Mouse (Mus musculus) embryonic facial prominence, embryonic 12.5 days (tissue): ENCODE measurements around the gene Lbx2. TPM values are rescaled to one million over a fixed set of nuclear protein-coding genes. Genes with fewer than 3 reads are reported as not detected.
A peak's percentile ranks its signal among the peaks of the same experiment; 100 is the strongest.

Experiments
- ATAC-seq: fragments of 200-750 bp; cut with Nextera tagmentation; 2 replicates; pipeline ENCODE4 v1.8.0; 2017; ENCODE audit not compliant: insufficient number of reproducible peaks, insufficient read depth, low FRiP score, low TSS enrichment
- H3K27ac ChIP-seq: fragments of 300-500 bp; sonication (generic); 2 replicates; pipeline ENCODE4 v1.5.1; 2016; ENCODE audit warnings: mild to moderate bottlenecking
- H3K27me3 ChIP-seq: fragments of 300-500 bp; sonication (generic); 2 replicates; pipeline ENCODE4 v1.6.1; 2016; ENCODE audit warnings: mild to moderate bottlenecking, moderate library complexity
- H3K36me3 ChIP-seq: fragments of 300-500 bp; sonication (generic); 2 replicates; pipeline ENCODE4 v1.6.1; 2016; ENCODE audit warnings: mild to moderate bottlenecking
- H3K4me1 ChIP-seq: fragments of 300-500 bp; sonication (generic); 2 replicates; pipeline ENCODE4 v1.6.1; 2016
- H3K4me2 ChIP-seq: fragments of 300-500 bp; sonication (generic); replicated peaks from 2 replicates; pipeline ENCODE4 v1.6.1; 2016; ENCODE audit warnings: mild to moderate bottlenecking, moderate library complexity
- H3K4me3 ChIP-seq: fragments of 300-500 bp; sonication (generic); 2 replicates; pipeline ENCODE4 v1.5.1; 2016; ENCODE audit warnings: mild to moderate bottlenecking
- H3K9ac ChIP-seq: fragments of 300-500 bp; sonication (generic); 2 replicates; pipeline ENCODE4 v1.6.1; 2016; ENCODE audit warnings: mild to moderate bottlenecking, moderate library complexity
- H3K9me3 ChIP-seq: fragments of 300-500 bp; sonication (generic); 2 replicates; pipeline ENCODE4 v1.6.1; 2016; ENCODE audit warnings: mild to moderate bottlenecking, moderate library complexity
- WGBS: fragments of 180-500 bp; shearing (Covaris S2); methylation state at CpG from one replicate; pipeline ENCODE4 v1.1.7; 2016; 5-methylcytosine and 5-hydroxymethylcytosine counted together
- polyA plus RNA-seq: library from polyadenylated mRNA; unstranded; fragments of >200 nt; fragmentation: Nextera tagmentation; extraction: Ambion mirVana; gene quantifications from 2 replicates; pipeline ENCODE4 v1.2.1, GENCODE M21; 2016

Gene Lbx2
- polyA plus RNA-seq, 1 experiment from 2014 or later: 1.1 TPM

DNA sequence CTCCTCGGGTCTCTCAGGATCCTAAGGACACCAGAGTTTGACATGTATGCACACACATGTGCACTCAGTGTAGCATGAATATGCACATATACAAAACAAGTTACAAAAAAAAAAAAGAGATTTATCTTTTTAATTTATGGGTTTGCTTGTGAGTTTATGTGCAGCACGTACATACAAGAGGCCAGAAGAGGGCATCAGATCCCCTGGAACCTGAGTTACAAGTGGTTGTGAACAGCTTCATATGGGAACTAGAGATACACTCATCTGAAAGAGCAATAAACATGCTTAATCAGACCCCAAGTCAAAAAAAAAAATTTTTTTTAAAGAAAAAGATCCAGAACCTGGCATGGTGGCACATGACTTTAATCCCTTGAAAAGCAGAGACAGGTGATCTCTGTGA, 11.2 kb upstream of the Lbx2 start:
- WGBS: 17% methylated on average over 2 of the region's 2 CpGs
- no peak overlapping the region for H3K9ac ChIP-seq
- ATAC-seq: no peak
- peaks cover 58% of the 10 kb centered on the region for H3K27me3 ChIP-seq
- no peaks in the 10 kb centered on the region for H3K9me3 ChIP-seq
- H3K4me3 ChIP-seq: no peak overlapping the region
- no peak overlapping the region for H3K27ac ChIP-seq
- no peak overlapping the region for H3K4me2 ChIP-seq
- peaks cover 22% of the 10 kb centered on the region; the same call in 1 of the 2 replicates for H3K4me1 ChIP-seq
- H3K36me3 ChIP-seq: peaks cover under 1% of the 10 kb centered on the region; the same call in 1 of the 2 replicates

DNA sequence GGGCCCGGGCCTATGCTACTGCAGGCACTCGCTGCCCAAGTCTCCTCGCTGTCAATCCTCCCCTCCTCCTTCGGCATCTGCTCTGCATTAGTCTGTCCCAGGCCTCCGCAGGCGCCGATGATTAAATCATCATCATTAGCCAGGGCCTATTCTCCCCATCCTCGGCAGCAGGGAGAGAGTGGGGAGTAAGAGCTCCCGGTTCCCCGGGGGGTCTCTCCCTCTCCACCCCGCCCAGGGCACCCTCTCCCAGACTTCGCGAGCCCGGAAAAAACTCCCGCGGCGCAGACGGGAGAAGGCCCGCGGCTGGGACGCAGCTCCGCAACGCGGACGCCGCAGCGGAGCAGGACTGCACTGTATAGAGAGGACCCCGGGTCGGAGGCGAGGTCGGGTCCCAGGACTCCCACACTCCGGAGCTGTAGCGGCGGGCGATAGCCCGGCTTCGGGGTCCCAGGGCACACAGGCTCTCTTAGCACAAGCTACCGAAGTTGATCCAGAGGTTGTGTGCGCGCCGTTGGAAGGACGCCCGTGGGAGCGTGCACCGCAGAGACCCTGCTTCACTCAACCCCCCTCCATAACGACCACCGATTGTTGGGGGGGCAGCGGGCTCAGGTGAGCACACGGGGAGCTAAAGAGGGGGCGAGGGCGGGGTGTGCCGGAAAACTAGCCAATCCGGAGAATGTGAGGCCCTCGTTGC, 8.4 kb upstream of the Lbx2 start, which contains the start of gene Pcgf1:
Gene Pcgf1, plus strand, starts transcription at position 240 of the 694 bp plus-strand sequence.
- H3K27ac ChIP-seq: peak within 1 kb of the TSS; percentile 90
- H3K9me3 ChIP-seq: no peaks in the 10 kb centered on the region
- peaks cover 22% of the 10 kb centered on the region for H3K36me3 ChIP-seq
- H3K9ac ChIP-seq: peak within 1 kb of the TSS; percentile 75
- ATAC-seq: peak; percentile 85
- H3K4me2 ChIP-seq: peak within 1 kb of the TSS; percentile 92
- peaks cover 40% of the 10 kb centered on the region for H3K27me3 ChIP-seq
- under 1% methylated on average over 54 of the region's 54 CpGs for WGBS
- H3K4me3 ChIP-seq: peak within 1 kb of the TSS; percentile 76
- H3K4me1 ChIP-seq: peaks cover 16% of the 10 kb centered on the region; the same call in 1 of the 2 replicates

DNA sequence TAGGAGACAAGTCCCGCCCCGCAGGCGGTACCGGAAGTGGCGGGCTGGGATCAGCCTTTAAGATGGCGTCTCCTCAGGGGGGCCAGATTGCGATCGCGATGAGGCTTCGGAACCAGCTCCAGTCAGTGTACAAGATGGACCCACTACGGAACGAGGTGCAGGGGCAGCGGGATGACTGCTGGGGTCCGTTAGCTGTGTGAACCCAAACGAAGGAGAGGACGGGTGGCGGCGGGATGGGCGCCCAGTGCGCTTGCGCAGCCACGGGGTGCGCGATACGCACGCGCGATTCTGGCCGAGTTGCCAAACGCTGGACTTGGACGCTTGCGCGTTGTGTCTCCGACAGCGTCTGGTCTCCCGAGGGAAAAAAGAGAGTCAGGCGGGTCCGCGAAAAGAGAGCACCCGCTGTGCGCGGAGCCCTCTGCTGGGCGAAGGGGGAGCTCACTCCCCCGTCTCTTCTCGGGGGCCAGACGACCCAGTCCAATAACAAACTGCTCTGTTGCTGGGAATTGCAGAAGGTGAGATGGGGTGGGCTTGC, 7.8 kb upstream of the Lbx2 start:
- H3K36me3 ChIP-seq: peaks cover 22% of the 10 kb centered on the region
- peaks cover 40% of the 10 kb centered on the region for H3K27me3 ChIP-seq
- H3K9ac ChIP-seq: peak overlapping the region; percentile 75
- peak; percentile 85 for ATAC-seq
- peak overlapping the region; percentile 90 for H3K27ac ChIP-seq
- H3K4me3 ChIP-seq: peak overlapping the region; percentile 76
- peak overlapping the region; percentile 92 for H3K4me2 ChIP-seq
- H3K9me3 ChIP-seq: no peaks in the 10 kb centered on the region
- peaks cover 18% of the 10 kb centered on the region for H3K4me1 ChIP-seq
- WGBS: under 1% methylated on average over 46 of the region's 46 CpGs

DNA sequence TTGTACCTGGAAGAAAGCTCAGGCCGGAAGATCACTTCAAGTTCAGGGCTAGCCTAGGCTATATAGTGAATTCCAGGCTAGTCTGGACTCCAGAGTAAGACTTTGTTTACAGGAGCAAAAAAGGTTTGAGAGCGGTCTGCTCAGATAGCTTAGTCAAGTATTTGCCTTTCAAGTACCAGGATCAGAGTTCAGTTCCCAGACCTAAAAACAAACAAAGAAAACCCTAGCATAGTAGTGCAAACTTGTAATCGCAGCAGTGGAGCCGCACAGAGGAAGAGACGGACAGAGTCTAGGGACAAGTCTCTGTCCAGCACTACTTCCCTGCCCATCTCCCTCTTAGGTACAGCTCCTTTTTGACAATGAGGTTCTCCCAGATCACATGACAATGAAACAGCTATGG, 6.0 kb upstream of the Lbx2 start:
- Histone ChIP-seq H3K27ac (no peak overlapping the region), H3K9ac (no peak overlapping the region), H3K4me2 (no peak overlapping the region), H3K4me3 (no peak overlapping the region), H3K9me3 (no peaks in the 10 kb centered on the region), H3K4me1 (peaks cover 31% of the 10 kb centered on the region), H3K27me3 (peaks cover 41% of the 10 kb centered on the region), H3K36me3 (peaks cover 22% of the 10 kb centered on the region)
- no peak for ATAC-seq
- 92% methylated on average over 5 of the region's 5 CpGs for WGBS

DNA sequence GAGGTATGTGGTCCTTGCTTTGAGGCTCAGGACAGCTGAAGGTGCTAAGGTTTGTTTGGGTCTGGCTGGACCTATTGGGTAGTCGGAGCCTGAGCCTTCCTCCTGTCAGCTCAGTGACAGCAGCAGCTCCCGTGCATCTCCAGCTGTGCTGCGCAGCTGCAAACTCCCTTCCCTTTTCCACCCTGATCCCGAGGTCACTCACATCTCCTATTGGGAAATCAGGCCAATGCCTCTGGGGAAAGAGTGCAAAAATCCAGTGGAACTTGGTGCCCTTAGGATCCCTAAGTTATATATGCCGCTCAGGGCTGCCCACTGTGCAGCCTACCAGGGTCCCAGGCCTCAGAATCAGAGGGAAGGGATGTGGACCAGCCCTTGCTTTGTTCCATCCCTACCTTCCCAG, 2.7 kb upstream of the Lbx2 start:
- Histone ChIP-seq H3K4me2 (no peak overlapping the region), H3K9me3 (no peaks in the 10 kb centered on the region), H3K4me1 (peaks cover 43% of the 10 kb centered on the region), H3K27me3 (peaks cover 67% of the 10 kb centered on the region), H3K27ac (no peak overlapping the region), H3K9ac (peak overlapping the region; percentile 27; the same call in 1 of the 2 replicates), H3K4me3 (0 out of 2 replicates have a peak overlapping the region, but pooled peaks have one; percentile 5), H3K36me3 (peaks cover 22% of the 10 kb centered on the region)
- WGBS: 12% methylated on average over 5 of the region's 5 CpGs
- no peak for ATAC-seq

DNA sequence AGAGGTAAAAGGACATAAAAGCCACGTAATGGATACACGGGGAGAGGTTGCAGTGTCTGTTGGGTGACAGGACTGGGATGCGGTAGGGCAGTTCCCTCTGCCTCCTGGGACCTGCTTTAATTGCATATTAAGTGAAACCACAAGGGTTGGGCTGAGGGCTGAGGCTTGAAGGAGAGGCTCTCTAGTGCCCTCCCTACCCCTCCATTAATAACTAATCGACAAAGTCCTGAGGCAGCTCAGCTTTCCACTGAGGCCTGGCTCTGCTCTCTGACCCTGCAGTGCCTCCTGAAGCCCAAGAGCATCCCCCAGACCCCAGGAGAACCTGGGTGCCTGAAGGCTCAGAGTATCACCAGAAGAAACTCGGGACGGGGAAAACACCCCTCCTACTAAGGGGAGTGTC, 1.7 kb upstream of the Lbx2 start:
- ATAC-seq: no peak
- Histone ChIP-seq H3K27me3 (peaks cover 74% of the 10 kb centered on the region), H3K9me3 (no peaks in the 10 kb centered on the region), H3K27ac (no peak overlapping the region), H3K9ac (0 out of 2 replicates have a peak overlapping the region, but pooled peaks have one; percentile 7), H3K4me2 (no peak overlapping the region), H3K4me1 (peaks cover 36% of the 10 kb centered on the region), H3K36me3 (peaks cover 22% of the 10 kb centered on the region), H3K4me3 (no peak overlapping the region)
- 4% methylated on average over 6 of the region's 6 CpGs for WGBS

DNA sequence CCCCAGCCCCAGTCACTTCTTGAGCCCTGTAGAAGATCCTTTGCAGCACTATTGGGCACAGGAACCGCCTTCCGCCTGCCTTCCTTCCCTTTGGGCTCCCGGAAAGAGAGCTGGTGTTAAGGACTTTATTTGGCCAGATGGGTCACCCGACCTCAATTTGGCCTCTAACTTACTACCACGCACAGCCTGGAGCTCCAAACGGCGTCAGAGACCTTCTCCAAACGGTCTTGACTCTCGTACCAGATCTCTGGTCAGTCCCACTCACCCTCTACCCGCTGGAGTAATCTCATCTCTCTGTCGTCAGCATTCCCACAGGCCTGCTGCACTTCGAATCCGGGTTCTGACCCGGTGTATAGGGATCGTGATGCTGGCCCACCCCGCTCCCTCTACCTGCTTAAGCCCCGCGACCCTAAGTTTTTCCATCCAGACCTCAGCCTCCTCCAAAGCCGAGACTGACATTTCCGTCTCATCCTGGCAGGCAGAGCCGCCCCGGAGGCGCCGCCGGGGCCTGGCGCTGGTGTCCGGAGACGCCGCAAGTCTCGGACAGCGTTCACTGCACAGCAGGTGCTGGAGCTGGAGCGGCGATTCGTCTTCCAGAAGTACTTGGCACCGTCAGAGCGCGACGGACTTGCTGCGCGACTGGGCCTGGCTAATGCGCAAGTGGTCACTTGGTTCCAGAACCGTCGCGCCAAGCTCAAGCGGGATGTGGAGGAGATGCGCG, 1.2 kb downstream of the Lbx2 start:
- Histone ChIP-seq H3K27me3 (peaks cover 86% of the 10 kb centered on the region), H3K9me3 (no peaks in the 10 kb centered on the region), H3K4me2 (peak overlapping the region; percentile 40), H3K36me3 (no peaks in the 10 kb centered on the region), H3K4me3 (peak overlapping the region; percentile 25), H3K4me1 (peaks cover 33% of the 10 kb centered on the region), H3K27ac (no peak overlapping the region), H3K9ac (no peak overlapping the region)
- 1% methylated on average over 47 of the region's 47 CpGs for WGBS
- no peak for ATAC-seq

DNA sequence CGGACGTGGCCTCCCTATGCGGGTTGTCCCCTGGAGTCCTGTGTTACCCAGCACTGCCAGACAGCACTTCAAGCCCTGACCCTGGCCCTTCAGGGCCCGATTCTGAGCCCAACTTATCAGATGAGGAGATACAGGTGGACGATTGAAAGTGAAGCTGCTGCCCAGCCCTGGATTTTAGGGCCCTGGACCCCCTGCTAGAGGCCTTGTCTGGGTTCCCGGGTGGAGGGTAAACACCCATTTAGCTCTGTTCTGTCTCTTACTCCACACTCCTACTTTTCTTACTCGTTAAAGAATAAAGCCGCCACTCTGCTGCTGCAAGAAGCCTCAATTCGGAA, 1.7 kb downstream of the Lbx2 start:
- peaks cover 81% of the 10 kb centered on the region for H3K27me3 ChIP-seq
- H3K9me3 ChIP-seq: no peaks in the 10 kb centered on the region
- H3K27ac ChIP-seq: no peak overlapping the region
- peak overlapping the region; percentile 25 for H3K4me3 ChIP-seq
- ATAC-seq: no peak
- H3K4me2 ChIP-seq: peak overlapping the region; percentile 40
- no peak overlapping the region for H3K9ac ChIP-seq
- H3K4me1 ChIP-seq: peaks cover 33% of the 10 kb centered on the region
- WGBS: 5% methylated on average over 9 of the region's 9 CpGs
- H3K36me3 ChIP-seq: no peaks in the 10 kb centered on the region

DNA sequence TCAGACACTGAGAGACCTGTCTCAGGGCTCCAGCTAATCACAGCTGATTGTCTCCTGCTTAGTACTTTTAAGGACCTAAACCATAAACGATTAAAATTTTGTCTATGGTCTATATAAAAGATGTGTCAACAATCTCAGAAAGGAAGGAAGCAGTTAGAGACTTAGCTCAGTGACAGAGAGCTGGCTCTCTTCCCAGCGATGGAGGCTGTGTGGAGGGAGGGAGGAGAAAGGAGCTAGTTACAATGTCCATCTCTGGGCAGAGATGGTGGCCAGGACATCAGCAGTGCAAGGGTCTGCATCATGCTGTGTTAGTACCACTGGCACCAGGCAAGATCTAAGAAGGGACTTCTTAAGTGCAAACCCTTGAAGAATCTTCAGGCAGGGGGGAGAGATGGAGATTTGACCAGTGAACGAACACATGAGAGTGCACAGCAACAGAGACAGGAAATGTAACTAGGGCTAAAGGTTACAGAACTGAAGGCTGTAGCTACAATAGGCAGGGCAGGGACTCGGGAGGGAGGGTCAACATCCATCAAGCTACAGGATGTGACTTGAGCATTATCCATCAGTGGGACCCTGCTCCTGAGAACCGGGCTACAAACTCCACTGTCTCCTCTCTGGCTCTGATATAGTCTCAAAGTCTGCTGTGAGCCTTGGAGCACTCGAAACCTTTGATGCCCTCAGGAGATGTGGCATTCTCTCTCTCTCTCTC, 6.4 kb downstream of the Lbx2 start:
- Histone ChIP-seq H3K9me3 (no peaks in the 10 kb centered on the region), H3K4me2 (no peak overlapping the region), H3K9ac (no peak overlapping the region), H3K4me3 (no peak overlapping the region), H3K27ac (no peak overlapping the region), H3K4me1 (peaks cover 5% of the 10 kb centered on the region; the same call in 1 of the 2 replicates), H3K27me3 (peaks cover 41% of the 10 kb centered on the region), H3K36me3 (no peaks in the 10 kb centered on the region)
- no peak for ATAC-seq
- 37% methylated on average over 6 of the region's 6 CpGs for WGBS

DNA sequence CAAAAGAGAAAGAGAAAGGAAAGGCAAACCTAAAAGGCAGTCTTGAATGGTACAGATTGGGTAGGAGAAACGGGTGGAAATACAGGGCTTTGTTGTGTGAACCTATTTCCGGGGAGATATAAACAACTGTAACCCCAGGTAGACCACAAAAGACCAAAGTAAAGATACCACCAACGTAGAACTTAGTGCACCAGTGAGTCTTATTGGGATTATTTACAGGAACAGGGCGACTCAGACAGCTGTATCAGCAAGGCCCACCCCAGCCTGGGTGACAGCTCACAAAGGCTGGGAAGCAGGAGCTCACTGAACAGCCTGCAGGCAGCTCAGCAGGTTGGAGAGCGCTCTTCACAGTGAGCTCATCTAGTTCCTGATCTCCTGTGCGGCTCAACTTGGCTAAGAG, 9.8 kb downstream of the Lbx2 start:
- no peak for ATAC-seq
- WGBS: 51% methylated on average over 6 of the region's 6 CpGs
- no peak overlapping the region for H3K27ac ChIP-seq

DNA sequence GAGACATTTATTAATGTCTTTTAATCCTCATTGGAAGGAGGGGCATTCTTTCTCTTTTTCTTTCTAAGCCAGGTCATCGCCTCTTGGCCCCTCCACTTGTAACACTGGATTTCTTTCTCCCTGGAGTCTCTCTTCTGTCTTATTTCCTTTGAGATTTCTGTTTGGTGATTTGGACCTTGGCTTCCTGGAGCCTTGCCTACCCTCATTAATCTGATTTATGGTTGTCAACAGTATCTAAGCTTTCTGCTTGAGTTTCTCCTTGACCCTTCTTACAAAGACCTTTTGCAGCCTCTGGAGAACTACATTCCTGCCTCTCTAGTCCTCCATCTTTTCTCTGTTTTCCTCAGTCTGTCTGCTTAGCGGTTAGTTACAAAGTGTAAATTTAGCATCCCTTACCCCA, 12.2 kb downstream of the Lbx2 start:
- Histone ChIP-seq H3K9me3 (no peaks in the 10 kb centered on the region), H3K4me1 (peaks cover 11% of the 10 kb centered on the region), H3K9ac (no peak overlapping the region), H3K4me3 (no peak overlapping the region), H3K27me3 (peaks cover 13% of the 10 kb centered on the region; the same call in 1 of the 2 replicates), H3K36me3 (no peaks in the 10 kb centered on the region), H3K27ac (no peak overlapping the region), H3K4me2 (no peak overlapping the region)
- 82% methylated on average over 2 of the region's 2 CpGs for WGBS
- ATAC-seq: no peak

More for the DNA sequence above, 9.8 kb downstream of the Lbx2 start:
- Histone ChIP-seq H3K9ac (no peak overlapping the region), H3K4me3 (no peak overlapping the region), H3K36me3 (no peaks in the 10 kb centered on the region), H3K4me2 (no peak overlapping the region), H3K9me3 (no peaks in the 10 kb centered on the region), H3K4me1 (no peaks in the 10 kb centered on the region), H3K27me3 (peaks cover 11% of the 10 kb centered on the region)
